Mouse (Mus musculus): Measurements from ENCODE around the gene Tmem56.

The Tmem56 gene

GRCm38 (mm10) chr3:121282998-121283397 lies at the start of gene Tmem56:
TSS of gene Tmem56 (minus strand) at chr3:121283098.
- no peak for DNase-seq (ENCODE audit: inconsistent age in 2 of 2, low spot score in 1 of 2)

GRCm38 (mm10) chr3:121330244-121330646 lies 47.3 kb upstream of the Tmem56 start:
- DNase-seq (ENCODE audit: inconsistent age in 2 of 2, low spot score in 1 of 2) = peak in 1 of 2 experiments; percentile 36

- DNase-seq (ENCODE audit: inconsistent age in 2 of 2, low spot score in 1 of 2) = no peak
Measured at GRCm38 (mm10) chr3:121329647-121330046, 46.7 kb upstream of the Tmem56 start.

GRCm38 (mm10) chr3:121327406-121327805 lies 44.5 kb upstream of the Tmem56 start:
- DNase-seq (ENCODE audit: inconsistent age in 2 of 2, low spot score in 1 of 2) = peak in 1 of 2 experiments; percentile 43

GRCm38 (mm10) chr3:121323371-121323770 lies 40.5 kb upstream of the Tmem56 start:
- DNase-seq (ENCODE audit: inconsistent age in 2 of 2, low spot score in 1 of 2) = no peak

- DNase-seq (ENCODE audit: inconsistent age in 2 of 2, low spot score in 1 of 2) = no peak
Measured at GRCm38 (mm10) chr3:121320896-121321295, 38.0 kb upstream of the Tmem56 start.

- DNase-seq (ENCODE audit: inconsistent age in 2 of 2, low spot score in 1 of 2) = no peak
Measured at GRCm38 (mm10) chr3:121319906-121320305, 37.0 kb upstream of the Tmem56 start.

GRCm38 (mm10) chr3:121315498-121315897 lies 32.6 kb upstream of the Tmem56 start:
- no peak for DNase-seq (ENCODE audit: inconsistent age in 2 of 2, low spot score in 1 of 2)

- no peak for DNase-seq (ENCODE audit: inconsistent age in 2 of 2, low spot score in 1 of 2)
Measured at GRCm38 (mm10) chr3:121314149-121314548, 31.3 kb upstream of the Tmem56 start.

GRCm38 (mm10) chr3:121312979-121313378 lies 30.1 kb upstream of the Tmem56 start:
- no peak for DNase-seq (ENCODE audit: inconsistent age in 2 of 2, low spot score in 1 of 2)

GRCm38 (mm10) chr3:121312426-121312825 lies 29.5 kb upstream of the Tmem56 start:
- DNase-seq (ENCODE audit: inconsistent age in 2 of 2, low spot score in 1 of 2) = no peak

GRCm38 (mm10) chr3:121309896-121310714 lies 27.2 kb upstream of the Tmem56 start:
- peak; percentile 57 to 89 for DNase-seq (ENCODE audit: inconsistent age in 2 of 2, low spot score in 1 of 2)

GRCm38 (mm10) chr3:121309429-121309828 lies 26.5 kb upstream of the Tmem56 start:
- DNase-seq (ENCODE audit: inconsistent age in 2 of 2, low spot score in 1 of 2) = no peak

GRCm38 (mm10) chr3:121308935-121309334 lies 26.0 kb upstream of the Tmem56 start:
- no peak for DNase-seq (ENCODE audit: inconsistent age in 2 of 2, low spot score in 1 of 2)

GRCm38 (mm10) chr3:121307532-121308234 lies 24.8 kb upstream of the Tmem56 start:
- peak; percentile 73 to 92 for DNase-seq (ENCODE audit: inconsistent age in 2 of 2, low spot score in 1 of 2)

- no peak for DNase-seq (ENCODE audit: inconsistent age in 2 of 2, low spot score in 1 of 2)
Measured at GRCm38 (mm10) chr3:121306641-121307040, 23.7 kb upstream of the Tmem56 start.

- DNase-seq (ENCODE audit: inconsistent age in 2 of 2, low spot score in 1 of 2) = peak in 1 of 2 experiments; percentile 30
Measured at GRCm38 (mm10) chr3:121294200-121294599, 11.3 kb upstream of the Tmem56 start.

GRCm38 (mm10) chr3:121291560-121292258 lies 8.8 kb upstream of the Tmem56 start, which contains the start of gene Alg14:
TSS of gene Alg14 (plus strand) at chr3:121291773.
- DNase-seq (ENCODE audit: inconsistent age in 2 of 2, low spot score in 1 of 2) = peak; percentile 98 to 99

GRCm38 (mm10) chr3:121291225-121291559 lies 8.3 kb upstream of the Tmem56 start:
- DNase-seq (ENCODE audit: inconsistent age in 2 of 2, low spot score in 1 of 2) = no peak

GRCm38 (mm10) chr3:121290681-121291080 lies 7.8 kb upstream of the Tmem56 start:
- DNase-seq (ENCODE audit: inconsistent age in 2 of 2, low spot score in 1 of 2) = no peak

- no peak for DNase-seq (ENCODE audit: inconsistent age in 2 of 2, low spot score in 1 of 2)
Measured at GRCm38 (mm10) chr3:121287151-121287550, 4.3 kb upstream of the Tmem56 start.

GRCm38 (mm10) chr3:121285219-121285618 lies 2.3 kb upstream of the Tmem56 start:
- no peak for DNase-seq (ENCODE audit: inconsistent age in 2 of 2, low spot score in 1 of 2)

All from adrenal gland, adult (tissue).